Mouse (Mus musculus) small intestine, adult 2 months (tissue): ENCODE measurements around the gene Kdm2b.

Experiments
- CTCF ChIP-seq: fragments of 200-500 bp; IDR thresholded peaks from 2 replicates; pipeline ENCODE4 v1.5.1; 2012; ENCODE audit warnings: low read depth, mild to moderate bottlenecking, control low read depth, inconsistent platforms, low read length, moderate library complexity, mixed read lengths; ENCODE audit not compliant: insufficient replicate concordance, insufficient read length; ENCODE audit errors: extremely low read depth
- POLR2A ChIP-seq: fragments of 200-500 bp; IDR thresholded peaks from 2 replicates; pipeline ENCODE4 v1.6.1; 2012; ENCODE audit warnings: low read depth, mild to moderate bottlenecking, control low read depth, inconsistent platforms, low read length, moderate library complexity

- TF ChIP-seq CTCF = peak; percentile 45; the same call in 1 of the 2 replicates
- TF ChIP-seq POLR2A = no peak
Measured at GRCm38 (mm10) chr5:123010806-123011205, 21.2 kb upstream of the Kdm2b start.
